Mouse (Mus musculus): ENCODE results near the gene Vmn1r213.

Vmn1r213 gene

DNA sequence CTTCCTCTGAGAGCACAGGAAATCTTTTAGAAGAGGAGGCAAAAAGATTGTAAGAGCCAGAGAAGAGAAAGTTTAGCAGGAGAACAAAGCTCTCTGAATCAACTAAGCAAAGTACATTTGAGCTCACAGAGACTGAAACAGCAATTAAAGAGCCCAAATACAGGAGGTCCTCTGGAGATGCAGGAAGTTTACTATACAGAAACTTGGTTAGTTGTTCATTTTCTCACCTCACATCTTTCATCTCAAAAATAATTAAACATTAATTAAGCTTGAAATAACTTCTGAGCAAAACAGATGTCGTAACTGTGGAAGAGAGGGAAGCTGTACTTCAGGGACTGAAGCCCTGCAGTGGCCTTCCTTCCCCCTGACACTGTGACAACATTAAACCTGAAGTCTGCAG is at the start of gene Vmn1r213:
Gene Vmn1r213 (plus strand): TSS at position 301 of the 400 bp plus-strand sequence.
- DNase-seq (ENCODE audit: low spot score in 2 of 2), result no peak

DNA sequence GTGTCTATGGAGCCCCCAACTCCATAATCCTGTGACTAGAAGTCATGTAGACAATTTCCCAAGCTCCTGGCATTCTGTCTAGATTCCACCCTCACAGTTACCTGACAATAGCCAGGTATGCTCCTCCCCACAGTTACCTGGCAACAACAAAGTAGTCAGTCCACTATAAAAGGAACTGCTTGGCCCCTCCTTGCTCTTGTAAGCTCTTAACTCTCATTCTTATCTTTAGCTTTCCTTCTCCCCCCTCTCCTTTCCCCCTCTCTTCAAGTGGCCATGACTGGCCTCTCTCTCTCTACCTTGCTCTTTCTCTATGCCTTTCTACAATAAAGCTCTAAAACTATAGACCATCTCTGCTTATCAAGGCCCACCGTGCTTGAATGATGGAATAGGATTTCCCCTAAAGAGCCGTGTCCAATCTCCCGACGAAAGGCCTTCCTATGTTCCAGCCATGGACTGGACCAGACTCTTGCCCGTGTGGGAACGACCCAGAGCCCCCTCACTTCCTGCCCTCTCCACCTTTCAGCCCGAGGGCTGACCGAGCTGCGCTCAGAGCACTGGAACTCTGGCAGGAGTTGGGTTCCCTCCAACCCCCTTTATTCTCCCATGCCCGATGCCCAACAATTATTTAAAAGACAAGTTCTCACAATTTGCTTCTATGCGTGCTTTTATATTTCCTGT is 17.1 kb upstream of the Vmn1r213 start:
- DNase-seq (ENCODE audit: low spot score in 2 of 2), result no peak

DNA sequence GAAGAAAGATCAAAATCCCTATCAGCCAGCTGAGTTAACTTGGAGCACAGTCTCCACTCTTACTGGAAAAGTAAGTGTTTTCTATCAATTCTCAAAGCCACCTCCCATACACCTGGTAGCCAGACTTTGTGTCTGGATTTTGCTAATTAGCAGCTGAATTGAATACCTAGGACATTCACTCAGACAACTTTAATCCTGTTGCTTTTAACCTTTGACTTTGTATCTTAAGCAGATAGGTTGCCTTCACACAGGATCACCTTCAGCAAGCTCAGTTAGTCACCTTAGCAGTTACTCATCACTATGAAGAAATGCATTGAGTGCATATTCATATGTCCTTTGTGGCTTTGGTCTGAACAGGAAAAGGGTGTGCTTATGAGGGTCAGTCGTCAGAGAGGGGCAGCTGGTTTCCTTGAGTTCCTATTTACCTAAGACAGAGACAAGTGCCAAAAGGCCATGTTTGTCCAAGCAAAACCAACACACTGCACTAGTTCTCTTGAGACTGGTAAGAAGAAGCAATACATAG is 15.2 kb upstream of the Vmn1r213 start:
- DNase-seq (ENCODE audit: low spot score in 2 of 2), result no peak

DNA sequence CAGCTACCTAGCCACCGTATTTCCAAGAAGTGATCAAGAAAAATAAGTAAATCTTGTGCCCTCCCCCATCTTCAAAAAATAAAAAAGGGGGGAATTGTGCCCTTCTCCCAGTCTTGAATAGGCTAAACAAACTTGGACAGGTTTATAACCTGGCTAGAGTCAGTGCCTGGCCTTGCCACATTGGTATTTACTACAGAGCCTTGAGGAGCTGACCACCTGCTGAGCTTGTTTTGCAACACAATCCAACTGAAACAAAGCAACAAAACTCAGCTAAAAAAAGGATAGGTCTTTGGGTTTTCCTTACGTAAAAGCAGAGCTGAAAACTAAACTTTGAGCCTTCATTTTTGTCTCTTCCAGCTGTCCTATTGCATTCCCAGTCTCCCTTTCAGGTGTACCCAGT is 14.7 kb upstream of the Vmn1r213 start:
- DNase-seq (ENCODE audit: low spot score in 2 of 2), result no peak

DNA sequence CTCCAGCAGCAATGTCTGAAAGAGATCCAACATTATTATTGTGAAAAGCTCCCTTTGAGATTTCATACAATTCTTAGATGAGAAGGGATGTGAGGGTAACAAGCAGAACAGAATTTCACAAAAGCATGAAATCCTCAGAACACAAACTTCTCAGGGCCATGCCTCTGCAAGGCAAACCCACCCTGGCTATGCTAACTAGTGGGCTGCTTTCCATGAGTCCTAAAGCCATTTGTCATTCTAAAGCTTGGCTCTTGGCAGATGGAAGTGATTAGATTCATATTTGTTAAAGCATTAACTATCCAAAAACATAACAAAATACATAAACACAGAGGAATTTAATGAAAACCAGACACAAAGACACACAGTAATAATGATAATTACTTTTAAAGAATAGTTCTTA is 10.7 kb downstream of the Vmn1r213 start:
- no peak for DNase-seq (ENCODE audit: low spot score in 2 of 2)

DNA sequence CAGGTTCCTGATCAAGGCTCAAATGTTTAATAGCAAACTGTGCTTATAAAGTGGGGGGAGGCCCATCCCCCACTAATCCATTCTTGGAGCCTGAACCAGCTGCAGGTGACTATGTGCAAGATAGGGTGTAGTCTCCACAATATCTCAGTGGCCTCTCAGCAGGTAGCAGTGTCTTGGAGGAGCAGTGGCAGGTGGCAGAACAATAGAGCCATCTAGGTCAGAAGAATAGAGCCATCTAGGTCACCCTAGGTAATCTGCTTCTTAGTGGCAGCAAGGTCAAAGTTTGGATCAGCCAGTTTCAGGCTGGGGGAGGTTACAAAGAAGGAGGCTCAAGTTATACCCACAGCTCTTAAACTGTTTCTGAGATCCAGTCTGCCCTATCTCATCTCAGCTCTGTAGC is 17.4 kb downstream of the Vmn1r213 start:
- DNase-seq (ENCODE audit: low spot score in 2 of 2), result no peak

DNA sequence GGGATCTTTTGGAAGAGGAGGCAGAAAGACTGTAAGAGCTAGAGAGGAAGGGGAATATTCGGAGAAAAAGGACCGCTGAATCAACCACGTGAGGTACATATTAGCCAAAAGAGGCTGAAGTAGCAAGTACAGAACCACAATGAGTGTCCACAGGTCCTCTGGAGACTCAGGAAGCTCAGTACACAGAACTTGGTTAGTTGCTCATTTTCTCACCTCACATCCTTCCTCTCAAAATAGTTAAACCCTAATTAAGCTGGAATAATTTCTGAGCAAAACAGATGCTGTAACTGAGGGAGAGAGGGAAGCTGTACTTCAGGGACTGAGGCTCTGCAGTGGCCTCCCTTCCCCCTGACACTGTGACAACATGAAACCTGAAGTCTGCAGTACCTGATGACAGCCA is 22.7 kb downstream of the Vmn1r213 start, which contains the start of gene Vmn1r214:
Gene Vmn1r214 (plus strand): TSS at position 301 of the 400 bp plus-strand sequence.
- no peak for DNase-seq (ENCODE audit: low spot score in 2 of 2)

DNA sequence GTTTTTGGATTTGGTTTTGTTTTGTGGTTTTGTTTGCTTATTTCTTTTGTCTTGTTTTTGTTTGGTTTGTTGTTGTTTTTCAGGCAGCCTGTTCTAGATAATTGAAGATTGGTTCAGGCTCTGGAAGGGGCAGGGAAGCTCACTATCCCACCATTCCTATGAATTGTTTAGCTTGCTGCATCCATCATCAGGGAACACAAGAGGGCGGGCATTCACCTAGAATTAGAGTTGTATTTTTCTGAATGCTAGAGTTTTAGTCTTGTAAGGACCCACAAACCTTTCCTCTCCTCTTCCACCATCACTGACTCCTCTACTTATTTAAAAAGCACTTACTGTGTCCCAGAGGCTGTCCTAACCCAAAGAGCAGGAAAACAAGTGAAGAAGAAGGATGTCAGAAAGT is 50.3 kb downstream of the Vmn1r213 start:
- DNase-seq (ENCODE audit: low spot score in 2 of 2), result no peak

All from left cerebral cortex, adult 9 months (tissue).